Mouse (Mus musculus) cerebellum, adult 18-20 months (tissue): Measurements from ENCODE around the gene Hmx2.

Experiments used
- DNase-seq, 2 experiments: peaks; one replicate each; pipeline ENCODE4 v3.0.0; 2021

Hmx2 gene

DNA sequence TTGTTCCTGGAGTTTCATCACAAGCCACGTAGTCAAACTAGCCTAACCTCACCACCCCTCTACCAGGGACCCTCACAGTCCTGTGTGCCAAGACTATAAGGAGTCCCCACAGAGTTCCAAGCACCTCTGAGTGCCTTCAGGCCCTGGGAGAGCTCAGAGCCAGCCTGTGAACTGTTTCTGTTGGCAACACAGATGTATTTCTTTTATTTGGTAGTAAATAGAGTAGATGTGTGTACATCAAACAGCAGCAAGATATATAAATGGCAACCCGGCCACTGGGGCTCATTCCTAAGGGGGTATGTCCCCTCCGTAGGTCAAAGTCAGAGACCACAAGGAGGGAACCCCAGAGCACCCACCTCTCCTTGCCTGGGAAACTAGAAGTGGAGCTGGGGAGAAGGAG, at the start of gene Hmx2:
Hmx2 (plus strand) TSS at position 301 of the 400 bp plus-strand sequence.
- no peak for DNase-seq

DNA sequence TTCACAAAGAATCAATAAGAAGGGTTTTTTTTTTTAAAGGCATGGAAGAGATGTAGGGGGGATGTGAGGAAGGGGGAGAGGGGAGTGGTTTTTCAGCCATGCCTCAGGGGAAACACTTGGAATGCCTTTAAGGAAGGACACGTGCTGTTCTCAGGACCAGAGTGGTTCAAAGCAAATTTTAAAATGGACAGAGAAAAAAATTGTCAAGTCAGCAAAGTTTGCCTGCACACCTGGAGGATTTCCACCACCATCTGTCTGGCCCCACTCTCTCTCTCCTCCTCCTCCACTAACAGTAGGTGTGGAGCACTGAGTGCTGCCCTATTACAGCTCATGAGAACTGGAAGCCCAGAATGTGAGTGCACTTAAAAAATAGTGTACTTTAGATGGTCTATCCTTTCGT, 44.8 kb upstream of the Hmx2 start:
- no peak for DNase-seq

DNA sequence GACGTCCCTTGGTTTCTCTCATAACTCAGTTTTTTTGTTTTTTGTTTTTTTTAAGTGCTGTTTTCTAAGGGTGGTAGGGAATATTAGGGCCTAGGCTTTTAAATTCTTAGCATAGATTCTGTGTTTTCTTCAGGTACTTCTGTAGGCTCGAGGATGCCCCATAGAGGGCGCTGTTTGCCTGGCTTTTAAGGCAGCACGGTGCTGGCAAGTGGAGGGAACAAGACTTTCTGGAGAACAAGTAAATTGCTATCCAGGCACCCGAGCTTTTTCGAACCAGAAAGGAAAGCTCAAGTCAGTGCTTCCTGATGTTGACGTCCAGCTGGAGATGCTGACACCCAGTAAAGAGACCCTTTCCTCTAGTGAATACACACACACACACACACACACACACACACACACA, 8.6 kb upstream of the Hmx2 start:
- DNase-seq = peak; percentile 66 to 74

DNA sequence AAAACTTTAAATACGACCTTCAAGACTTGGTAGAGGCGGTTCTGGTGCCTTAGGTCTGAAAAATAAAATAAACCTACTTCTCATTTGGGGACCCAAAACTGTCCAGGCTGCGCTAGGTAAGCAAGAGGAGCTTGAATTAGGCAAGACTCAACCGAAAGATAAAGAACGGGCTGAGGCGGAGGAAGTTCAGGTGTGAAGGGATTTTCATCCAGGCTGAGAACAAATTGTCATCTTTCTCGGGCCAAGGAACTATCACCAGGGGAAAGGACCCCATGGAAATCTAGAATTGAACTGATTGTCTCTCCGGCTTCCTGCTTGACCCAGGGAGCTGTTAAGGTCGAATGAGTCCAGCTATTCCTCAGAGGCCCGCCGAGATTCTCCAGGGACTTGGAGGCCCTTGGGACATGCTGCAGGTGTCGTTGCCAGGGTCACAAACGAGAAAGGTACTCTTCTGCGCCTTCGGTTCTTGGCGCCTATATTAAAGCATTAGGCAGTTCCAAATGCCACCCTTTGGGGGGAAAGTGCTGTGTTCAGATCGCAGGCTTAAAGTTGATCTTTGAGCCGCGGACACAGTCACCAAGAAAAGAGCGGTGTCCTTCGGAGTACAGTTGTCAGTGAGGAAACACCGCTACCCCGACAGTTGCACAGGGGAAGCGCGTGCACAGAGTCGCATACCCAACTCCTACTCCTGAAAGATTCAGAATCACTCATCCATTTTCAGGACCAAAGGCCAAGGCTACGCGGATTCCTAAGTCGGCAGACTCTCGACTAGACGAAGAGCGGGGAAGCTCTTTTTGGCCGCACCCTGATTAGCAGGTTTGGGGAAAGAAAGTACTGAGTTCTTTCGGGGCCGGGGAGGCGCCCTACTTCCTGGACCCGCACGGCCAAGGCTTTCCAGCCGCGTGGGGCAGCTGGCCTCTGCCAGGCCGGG, 7.1 kb upstream of the Hmx2 start:
- no peak for DNase-seq

DNA sequence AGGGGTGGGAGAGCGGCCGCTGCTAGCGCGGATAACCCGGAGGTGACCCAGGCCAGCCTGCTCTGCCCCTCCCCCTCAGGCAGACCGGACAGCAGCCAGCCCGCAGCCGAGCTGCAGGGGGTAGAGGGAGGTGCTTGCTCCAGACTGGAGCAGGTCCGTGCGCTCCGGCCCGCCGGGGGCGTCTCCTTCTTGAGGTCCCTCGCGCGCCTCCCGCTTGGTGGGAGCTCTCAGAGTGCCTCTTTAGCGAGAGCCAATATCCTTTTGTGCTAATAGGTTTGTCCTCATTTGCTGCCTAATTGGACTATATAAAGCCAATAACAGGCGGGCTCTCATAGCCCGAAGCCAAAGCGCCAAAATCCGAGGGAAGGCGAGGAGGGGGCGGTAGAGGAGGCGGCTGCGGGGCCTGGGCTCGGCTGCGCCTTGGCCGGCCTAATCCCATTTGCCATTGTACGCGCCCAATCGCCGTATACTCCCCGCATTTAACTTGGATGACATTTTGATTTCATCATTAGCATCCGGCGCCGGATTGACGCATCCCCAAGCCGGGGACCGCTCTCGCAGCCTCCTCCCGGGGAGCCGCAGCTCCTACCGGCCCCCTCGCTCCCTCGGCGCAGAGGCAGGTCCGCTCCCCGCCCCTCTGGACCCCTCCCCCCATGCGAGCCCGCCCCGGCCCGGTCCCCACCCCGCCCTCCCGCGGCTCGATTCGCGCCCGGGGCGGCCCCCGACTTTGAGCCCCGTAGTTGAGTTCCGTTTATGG, 6.3 kb upstream of the Hmx2 start, which contains the start of gene Hmx3:
Hmx3 (plus strand) TSS at position 753 of the 757 bp plus-strand sequence.
- DNase-seq = no peak

DNA sequence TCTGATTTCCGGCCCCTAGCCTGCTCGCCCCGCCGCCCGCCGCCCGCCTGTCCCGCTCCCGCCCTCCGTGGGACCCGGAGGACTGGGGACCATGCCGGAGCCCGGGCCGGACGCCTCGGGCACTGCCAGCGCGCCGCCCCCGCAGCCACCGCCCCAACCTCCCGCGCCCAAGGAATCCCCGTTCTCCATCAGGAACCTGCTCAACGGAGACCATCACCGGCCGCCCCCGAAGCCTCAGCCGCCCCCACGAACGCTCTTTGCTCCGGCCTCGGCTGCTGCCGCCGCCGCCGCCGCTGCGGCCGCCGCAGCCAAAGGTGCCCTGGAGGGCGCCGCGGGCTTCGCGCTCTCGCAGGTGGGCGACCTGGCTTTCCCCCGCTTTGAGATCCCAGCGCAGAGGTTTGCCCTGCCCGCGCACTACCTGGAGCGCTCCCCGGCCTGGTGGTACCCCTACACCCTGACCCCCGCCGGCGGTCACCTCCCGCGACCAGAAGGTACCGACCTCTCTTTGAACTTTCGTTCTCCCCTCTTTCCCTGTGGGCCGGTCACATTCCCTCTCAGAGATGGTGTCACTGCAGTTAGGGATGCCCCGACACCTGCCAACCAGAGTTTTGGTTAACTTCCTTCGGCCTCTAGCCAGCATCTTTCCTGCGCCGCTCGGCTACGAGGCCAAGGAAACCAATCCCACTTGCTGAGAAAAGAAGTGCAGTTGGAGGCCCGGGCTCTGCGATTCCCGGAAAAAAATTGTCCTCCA, 5.5 kb upstream of the Hmx2 start:
- no peak for DNase-seq

DNA sequence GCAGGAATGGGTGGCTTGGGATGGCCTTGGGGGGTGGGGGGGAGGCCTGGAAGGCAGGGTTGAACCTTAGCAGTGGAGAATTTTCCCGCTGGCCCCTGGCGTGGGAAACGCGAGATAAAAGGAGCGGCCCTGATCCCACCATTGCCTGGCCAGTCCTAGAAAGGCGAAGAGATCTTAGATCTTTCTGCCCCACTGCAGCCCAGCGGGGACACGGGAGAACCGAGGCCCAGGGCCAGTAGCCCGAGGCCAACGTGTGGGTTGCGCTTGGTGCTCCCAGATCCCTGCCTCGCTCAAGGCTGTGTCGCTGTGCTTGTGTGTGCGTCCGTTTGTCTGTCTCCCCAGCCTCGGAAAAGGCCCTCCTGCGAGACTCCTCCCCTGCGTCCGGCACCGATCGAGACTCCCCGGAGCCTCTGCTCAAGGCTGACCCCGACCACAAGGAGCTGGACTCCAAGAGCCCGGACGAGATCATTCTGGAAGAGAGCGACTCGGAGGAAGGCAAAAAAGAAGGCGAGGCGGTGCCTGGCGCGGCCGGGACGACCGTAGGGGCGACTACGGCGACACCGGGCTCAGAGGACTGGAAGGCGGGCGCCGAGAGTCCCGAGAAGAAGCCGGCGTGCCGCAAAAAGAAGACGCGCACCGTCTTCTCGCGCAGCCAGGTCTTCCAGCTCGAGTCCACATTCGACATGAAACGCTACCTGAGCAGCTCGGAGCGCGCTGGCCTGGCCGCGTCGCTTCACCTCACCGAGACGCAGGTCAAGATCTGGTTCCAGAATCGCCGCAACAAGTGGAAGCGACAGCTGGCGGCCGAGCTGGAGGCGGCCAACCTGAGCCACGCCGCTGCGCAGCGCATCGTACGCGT, 4.7 kb upstream of the Hmx2 start:
- DNase-seq = no peak

DNA sequence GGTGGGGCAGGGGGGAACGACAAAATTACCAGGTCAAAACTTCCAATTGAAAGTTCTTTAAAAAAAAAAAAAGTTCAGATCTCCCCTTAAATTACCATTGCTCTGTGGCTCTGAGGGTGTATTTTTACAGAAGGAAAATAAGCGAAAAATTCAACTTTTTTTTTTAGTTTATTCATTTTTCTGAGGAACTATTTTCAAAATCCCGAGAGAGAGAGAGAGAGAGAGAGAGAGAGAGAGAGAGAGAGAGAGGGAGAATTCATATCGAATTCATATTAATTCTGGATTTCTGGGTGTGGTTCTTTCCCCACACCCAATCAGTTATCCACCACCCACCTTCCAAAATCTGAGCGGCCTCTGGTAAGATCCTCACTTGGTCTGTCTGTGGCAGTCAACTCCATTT, 3.7 kb upstream of the Hmx2 start:
- DNase-seq = no peak

DNA sequence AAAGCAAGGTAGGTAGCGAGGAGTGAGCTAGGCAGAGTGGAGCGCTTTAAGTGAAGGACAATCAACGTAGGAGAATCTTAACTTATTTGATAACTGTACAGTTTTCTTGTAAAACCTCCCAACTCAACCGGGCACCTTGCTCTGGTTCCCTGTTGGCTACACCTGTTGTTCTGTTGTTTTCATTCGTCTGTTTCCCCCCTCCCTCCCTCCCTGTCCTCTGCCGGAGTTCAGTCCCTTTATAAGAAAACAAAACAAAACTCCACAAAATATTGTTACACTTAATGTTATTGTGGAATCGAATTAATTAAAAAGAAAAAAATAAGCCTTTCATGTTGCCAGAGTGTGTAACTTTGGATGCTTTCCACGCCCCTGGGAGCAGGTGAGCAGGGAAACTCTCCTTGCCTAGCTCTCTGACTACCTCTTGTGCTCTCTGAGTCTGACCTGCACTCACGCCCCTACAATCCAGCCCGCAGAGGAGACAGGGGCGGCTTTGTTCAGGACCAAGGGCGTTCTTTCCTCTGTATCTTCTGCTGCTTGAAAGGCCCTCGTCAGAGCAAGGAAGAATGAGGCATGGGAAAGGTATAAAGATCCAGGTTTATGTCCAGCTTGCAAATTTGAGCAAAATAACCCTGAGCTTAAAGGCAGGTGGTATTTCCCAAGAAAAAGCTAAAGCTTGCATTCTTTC, 2.7 kb upstream of the Hmx2 start:
- no peak for DNase-seq

DNA sequence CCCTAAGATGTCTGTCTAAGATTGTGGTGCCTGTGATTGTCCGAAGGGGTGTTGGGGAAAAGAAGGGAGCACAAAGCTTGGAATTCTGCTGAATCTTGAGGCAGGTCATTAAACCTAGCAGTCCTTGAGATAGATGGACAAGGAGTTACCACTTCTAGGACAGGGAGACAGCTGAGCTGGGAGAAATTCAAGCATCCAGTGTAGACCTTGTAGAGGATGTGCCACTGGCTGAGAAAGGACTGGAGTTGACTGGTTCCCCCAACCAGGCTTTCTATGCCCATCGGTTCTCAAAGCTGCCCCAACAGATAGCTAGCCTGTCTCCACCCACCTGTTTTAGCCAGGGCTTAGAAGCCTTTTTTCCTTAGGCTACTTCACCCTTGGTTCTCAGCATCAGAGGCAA, 2.1 kb upstream of the Hmx2 start:
- DNase-seq = no peak

DNA sequence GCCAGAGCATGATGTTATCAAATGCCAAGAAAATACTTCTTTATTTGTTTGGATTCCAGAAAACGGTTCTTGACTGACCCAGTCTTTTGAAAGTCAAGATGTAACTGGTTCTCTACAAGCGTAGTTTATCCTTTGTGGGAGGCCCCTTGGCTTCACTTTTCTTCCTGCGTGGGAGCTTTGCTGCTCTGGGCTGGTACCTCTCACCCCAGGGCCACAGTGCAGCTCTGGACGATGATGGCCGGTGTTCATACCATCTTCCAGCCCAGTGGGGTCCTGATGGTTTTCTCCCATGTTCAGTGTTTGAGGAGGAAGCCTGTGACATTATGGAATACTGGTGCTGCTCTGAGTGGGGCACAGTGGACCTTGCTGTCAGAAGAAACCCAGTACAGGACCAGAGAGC, 1.1 kb upstream of the Hmx2 start:
- DNase-seq = no peak

DNA sequence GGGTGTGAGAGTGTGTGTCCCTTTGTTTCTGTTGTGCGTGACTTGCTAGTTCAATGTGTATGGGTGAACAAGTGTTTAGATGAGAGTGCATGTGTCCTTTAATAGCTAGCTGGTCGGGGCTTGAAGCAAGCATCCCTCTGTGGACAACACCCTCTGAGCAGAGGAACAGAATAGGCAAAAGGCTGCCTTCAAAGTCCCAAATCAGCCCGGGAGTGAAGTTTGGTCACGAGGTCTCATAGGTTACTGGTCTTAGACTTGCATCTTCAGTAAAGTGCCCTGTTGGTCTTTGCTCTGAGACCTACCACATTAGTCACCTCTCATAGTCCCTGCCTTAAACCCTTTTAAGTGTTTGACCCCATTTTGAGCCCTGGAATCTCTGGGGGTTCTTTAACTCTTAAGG, 2.9 kb downstream of the Hmx2 start:
- DNase-seq = no peak

DNA sequence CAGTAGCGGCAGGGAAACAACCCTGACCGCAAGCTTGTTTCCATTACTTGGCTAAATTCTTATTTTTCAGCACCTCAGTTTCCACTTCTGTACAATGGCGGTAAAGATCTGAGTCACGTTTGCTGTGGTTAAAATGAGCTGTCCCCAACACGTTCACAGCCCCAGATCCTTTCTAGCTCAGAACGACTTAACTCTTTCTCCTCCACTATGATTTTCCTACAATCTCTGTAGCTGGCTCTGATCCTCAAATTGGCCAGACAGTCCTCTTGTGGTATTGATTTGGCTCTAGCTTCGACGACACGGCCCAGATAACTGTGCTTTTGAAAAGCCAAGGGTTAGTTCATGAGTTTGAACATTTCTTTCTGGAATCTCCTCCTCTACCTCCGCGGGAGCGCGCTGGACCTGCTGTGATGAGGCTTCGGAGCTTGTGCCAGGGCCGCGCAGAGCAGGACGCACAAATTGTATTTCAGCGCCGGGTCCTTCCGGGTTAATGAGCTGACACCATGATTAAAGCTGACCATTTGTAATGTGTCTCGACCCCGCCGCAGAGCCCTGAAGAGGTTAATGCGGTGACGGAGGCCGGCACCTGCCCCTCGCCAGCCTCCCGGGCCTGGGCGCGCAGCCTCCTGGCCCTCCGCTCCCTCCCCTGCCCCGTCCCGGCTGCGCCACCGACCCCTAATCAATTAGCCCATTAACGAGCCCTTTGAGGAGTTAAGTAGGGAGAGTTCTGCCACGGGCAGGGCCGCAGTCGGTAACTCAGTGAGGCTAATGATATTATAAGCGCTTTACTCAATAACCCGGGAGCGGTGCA, 3.6 kb downstream of the Hmx2 start:
- DNase-seq = no peak

DNA sequence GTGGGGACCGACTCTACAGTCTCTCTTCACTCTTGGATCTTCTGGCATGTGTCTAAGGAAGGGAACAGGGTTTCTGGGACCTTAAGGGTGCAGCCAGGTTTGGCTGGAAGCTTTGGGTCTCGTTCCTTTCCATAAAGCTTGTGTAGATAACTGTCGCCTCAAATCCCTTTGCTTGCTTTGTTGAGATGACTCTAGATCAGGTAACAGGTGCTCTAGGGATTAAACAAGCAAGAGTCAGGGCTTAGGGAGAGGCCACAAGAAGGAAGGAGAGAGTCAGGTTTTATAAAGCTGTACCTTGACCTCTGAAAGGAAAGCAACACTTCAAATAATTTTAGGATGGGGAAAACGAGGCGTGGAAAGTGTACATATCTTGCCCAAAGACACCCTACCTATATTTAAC, 4.2 kb downstream of the Hmx2 start:
- no peak for DNase-seq

DNA sequence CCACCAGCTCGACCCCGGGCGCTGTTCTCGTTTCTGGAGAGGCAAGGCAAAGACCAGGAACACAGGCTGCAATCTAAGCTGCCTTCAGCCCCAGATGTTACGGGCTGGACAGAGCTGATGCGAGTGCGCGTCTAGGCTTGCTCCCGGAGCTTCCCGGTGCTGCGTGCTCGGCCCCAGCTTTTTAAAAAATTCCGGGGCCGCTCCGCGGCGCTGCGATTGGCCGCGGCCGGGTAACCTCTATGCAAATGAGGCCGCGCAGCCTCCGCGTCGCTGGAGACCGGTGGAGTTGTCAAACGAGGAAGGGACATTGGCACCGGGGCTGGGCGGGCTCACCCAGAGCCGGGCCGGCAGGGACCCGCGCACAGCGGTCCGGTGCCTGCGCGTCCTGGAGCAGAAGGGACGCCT, 5.2 kb downstream of the Hmx2 start:
- no peak for DNase-seq

DNA sequence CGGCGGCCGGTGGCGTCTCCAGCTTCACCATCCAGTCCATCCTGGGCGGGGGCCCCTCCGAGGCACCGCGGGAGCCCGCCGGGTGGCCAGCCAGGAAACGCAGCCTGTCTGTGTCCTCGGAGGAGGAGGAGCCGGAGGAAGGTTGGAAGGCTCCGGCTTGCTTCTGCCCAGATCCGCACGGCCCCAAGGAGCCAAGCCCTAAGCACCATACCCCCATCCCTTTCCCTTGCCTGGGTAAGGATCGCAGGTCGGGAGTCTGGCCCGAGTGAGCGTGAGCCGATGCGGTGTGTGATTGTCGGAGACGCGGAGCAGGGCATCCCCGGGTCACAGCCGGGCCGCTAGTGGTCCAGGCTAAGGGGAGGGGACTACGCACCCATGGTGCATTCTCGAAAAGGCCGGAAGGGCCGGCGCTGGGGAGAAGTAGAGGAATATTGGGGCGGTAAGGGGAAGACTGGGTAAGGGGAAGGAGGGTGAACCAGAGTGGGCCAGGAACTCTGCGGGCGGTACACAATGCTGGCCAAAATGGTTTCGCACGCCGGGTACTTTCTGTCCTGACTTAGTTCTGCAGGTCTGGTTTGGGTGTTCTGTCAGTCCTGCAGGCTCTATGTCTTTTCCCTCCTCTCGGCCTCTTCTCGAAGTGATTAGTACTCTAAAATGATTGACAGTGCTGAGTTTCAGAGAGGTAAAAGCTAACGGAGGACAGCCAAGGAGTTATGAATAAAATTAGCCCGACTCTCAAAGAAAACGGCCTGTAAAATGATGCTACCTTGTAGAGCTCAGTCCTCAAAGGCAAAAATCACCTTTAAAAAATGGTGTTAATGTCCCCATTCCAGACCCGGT, 6.0 kb downstream of the Hmx2 start:
- no peak for DNase-seq

DNA sequence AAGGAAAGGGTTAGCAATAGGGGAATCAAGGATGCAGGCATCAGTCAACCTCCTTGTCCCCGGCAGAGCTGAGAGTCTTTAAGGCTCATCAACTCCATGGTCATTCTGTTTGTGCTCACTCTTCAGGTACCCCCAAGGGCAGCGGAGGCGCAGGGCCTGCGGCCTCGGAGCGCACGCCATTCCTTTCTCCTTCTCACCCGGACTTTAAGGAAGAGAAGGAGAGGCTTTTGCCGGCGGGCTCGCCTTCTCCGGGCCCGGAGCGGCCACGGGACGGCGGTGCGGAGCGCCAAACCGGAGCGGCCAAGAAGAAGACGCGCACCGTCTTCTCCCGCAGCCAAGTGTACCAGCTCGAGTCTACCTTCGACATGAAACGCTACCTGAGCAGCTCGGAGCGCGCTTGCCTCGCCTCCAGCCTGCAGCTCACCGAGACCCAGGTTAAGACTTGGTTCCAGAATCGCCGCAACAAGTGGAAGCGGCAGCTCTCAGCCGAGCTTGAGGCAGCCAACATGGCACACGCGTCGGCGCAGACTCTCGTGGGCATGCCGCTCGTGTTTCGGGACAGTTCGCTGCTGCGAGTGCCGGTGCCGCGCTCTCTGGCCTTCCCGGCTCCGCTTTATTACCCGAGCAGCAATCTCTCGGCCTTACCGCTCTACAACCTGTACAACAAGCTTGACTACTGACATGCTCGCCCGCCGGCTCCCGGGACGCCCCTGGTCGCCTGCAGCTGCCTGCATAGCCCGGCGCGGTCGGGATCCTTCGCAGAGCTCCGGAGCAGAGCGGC, 6.9 kb downstream of the Hmx2 start:
- DNase-seq = peak in 1 of 2 experiments; percentile 45

DNA sequence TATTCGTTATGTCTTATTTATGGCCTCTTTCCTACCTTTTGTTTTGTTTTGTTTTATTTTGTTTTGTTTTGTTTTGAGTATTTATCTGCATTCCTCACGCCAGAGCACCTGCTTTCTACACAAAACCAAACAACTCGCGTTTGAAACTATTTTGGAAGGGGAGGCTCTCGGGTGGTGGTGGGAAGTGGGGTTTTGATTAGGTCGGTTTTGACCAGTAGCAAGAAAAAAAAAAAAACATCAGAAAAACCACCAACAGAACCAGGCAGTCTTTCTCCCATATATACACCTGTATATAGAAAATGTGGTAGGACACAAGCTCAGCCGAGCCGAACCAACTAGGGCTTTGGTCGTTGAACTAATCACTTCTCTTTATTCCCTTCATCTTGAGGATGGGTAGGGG, 7.5 kb downstream of the Hmx2 start:
- no peak for DNase-seq
